Comparison of ENCODE assay signal across 14 mouse cellular contexts in the genomic region with DNA sequence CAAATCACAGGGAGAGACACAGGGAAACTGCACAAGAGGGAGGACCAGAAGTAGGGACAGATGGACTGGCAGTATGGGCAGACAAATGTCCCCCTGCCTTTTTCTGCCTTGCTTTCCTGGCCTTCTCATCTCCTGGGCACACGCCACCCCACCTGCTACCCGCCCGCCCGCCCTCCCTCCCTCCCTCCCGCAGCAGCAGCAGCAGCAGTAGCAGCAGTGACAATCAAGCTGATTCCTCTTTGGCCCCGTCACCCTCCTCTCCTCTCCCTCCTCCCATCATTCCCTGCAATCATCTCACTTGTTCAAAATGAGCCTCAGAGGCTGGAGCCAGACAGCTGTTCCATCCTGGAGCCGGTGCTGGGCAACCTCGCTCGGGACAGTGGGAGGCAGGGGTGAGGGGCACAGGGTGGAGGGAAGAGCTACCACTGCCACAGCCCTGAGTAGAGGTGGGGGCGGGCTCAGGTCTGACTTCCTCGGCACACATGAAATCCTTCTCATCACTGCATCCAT. TPM values are rescaled to one million over a fixed set of nuclear protein-coding genes. Genes with fewer than 3 reads are reported as not detected.
DNase-seq lines count a peak whose midpoint lies in the region; ATAC-seq lines count a peak whose summit lies in the region.
"Had no signal": no experiment of that assay in that cellular context is flagged by ENCODE, and none has a peak within 500 bp of the region (broad histone marks: within the 10 kb centered on the region; RNA-seq: fewer than 3 reads in every experiment).

No protein-coding gene starts in this region.

- no peaks in the 10 kb centered on the region; the same call in 1 of the 2 replicates for H3K9me3 ChIP-seq in embryonic facial prominence, embryonic 11.5 days (replicated peaks; ENCODE audit: control insufficient read depth, low read length)
- peaks cover 3% of the 10 kb centered on the region; the same call in 1 of the 2 replicates for H3K9me3 ChIP-seq in hindbrain, embryonic 10.5 days
- H3K9me3 ChIP-seq in midbrain, embryonic 16.5 days (replicated peaks; ENCODE audit: control insufficient read depth, low read length, poor library complexity, severe bottlenecking), result no peaks in the 10 kb centered on the region
- H3K9me3 ChIP-seq: embryonic facial prominence, embryonic 15.5 days; limb, embryonic 13.5 days had no signal

- H3K9ac ChIP-seq in embryonic facial prominence, embryonic 11.5 days (replicated peaks; ENCODE audit: low read length), result no peak overlapping the region
- H3K9ac ChIP-seq in midbrain, embryonic 16.5 days (ENCODE audit: low read depth, low read length), result peak overlapping the region; percentile 5; the same call in 1 of the 2 replicates
- H3K9ac ChIP-seq: embryonic facial prominence, embryonic 15.5 days; limb, embryonic 13.5 days had no signal

- 52% methylated on average over 11 of the region's 11 CpGs for WGBS in embryonic facial prominence, embryonic 11.5 days
- 36% methylated on average over 11 of the region's 11 CpGs for WGBS in hindbrain, embryonic 10.5 days
- 21% methylated on average over 6 of the region's 11 CpGs for whole genome bisulfite sequencing in midbrain, embryonic 16.5 days

- no peak overlapping the region for H3K27ac ChIP-seq in embryonic facial prominence, embryonic 11.5 days (replicated peaks; ENCODE audit: low read depth, low read length)
- peak overlapping the region; percentile 80 for H3K27ac ChIP-seq in hindbrain, embryonic 10.5 days
- peak overlapping the region; percentile 13; the same call in 1 of the 2 replicates for H3K27ac ChIP-seq in midbrain, embryonic 16.5 days (ENCODE audit: low read length)
- H3K27ac ChIP-seq: embryonic facial prominence, embryonic 15.5 days; kidney, postnatal 0 days; limb, embryonic 13.5 days had no signal

- no peaks in the 10 kb centered on the region for H3K36me3 ChIP-seq in embryonic facial prominence, embryonic 11.5 days (replicated peaks; ENCODE audit: control insufficient read depth, insufficient read depth, low read depth, low read length)
- H3K36me3 ChIP-seq in hindbrain, embryonic 10.5 days, result peaks cover 53% of the 10 kb centered on the region
- H3K36me3 ChIP-seq in midbrain, embryonic 16.5 days (ENCODE audit: control insufficient read depth, insufficient read depth, low read length), result no peaks in the 10 kb centered on the region
- H3K36me3 ChIP-seq: embryonic facial prominence, embryonic 15.5 days; limb, embryonic 13.5 days had no signal

- peak; percentile 83 for ATAC-seq in embryonic facial prominence, embryonic 11.5 days (replicated peaks; ENCODE audit: insufficient number of reproducible peaks, low FRiP score, low TSS enrichment, low read depth)
- peak; percentile 59 for ATAC-seq in midbrain, embryonic 16.5 days
- ATAC-seq: lung, postnatal 0 days had no signal

- no peak overlapping the region for H3K4me2 ChIP-seq in embryonic facial prominence, embryonic 11.5 days (ENCODE audit: low read depth, low read length)
- no peak overlapping the region for H3K4me2 ChIP-seq in midbrain, embryonic 16.5 days (ENCODE audit: low read length)
- H3K4me2 ChIP-seq: embryonic facial prominence, embryonic 15.5 days; limb, embryonic 13.5 days had no signal

- no peaks in the 10 kb centered on the region for H3K27me3 ChIP-seq in embryonic facial prominence, embryonic 11.5 days (ENCODE audit: control insufficient read depth, insufficient read depth, low read length)
- H3K27me3 ChIP-seq in hindbrain, embryonic 10.5 days (ENCODE audit: insufficient read depth, poor library complexity, severe bottlenecking), result no peaks in the 10 kb centered on the region
- no peaks in the 10 kb centered on the region for H3K27me3 ChIP-seq in midbrain, embryonic 16.5 days (ENCODE audit: control insufficient read depth, insufficient read depth, low read depth, low read length)
- H3K27me3 ChIP-seq: embryonic facial prominence, embryonic 15.5 days had no signal

- DNase-seq in layer of hippocampus, adult 9-11 months, result peak; percentile 48
- DNase-seq in layer of hippocampus, adult 11-12 months (ENCODE audit: low spot score), result no peak
- no peak for DNase-seq in embryonic facial prominence, embryonic 11.5 days (ENCODE audit: low spot score)
- DNase-seq in hindbrain, embryonic 10.5 days (ENCODE audit: low spot score), result peak; percentile 47
- DNase-seq in gastrocnemius, postnatal 10 days, result no peak
- no peak for DNase-seq in heart, adult 18-20 months
- no peak for DNase-seq in cerebellum, adult 18-20 months
- DNase-seq: thymus, adult 18-20 months had no signal

- no peaks in the 10 kb centered on the region for H3K4me1 ChIP-seq in embryonic facial prominence, embryonic 11.5 days (ENCODE audit: control insufficient read depth, insufficient read depth, low read length)
- H3K4me1 ChIP-seq in hindbrain, embryonic 10.5 days (replicated peaks), result peaks cover 19% of the 10 kb centered on the region
- H3K4me1 ChIP-seq in midbrain, embryonic 16.5 days (ENCODE audit: control insufficient read depth, insufficient read depth, low read length), result peaks cover 10% of the 10 kb centered on the region
- H3K4me1 ChIP-seq: embryonic facial prominence, embryonic 15.5 days; limb, embryonic 13.5 days had no signal

- H3K4me3 ChIP-seq in embryonic facial prominence, embryonic 11.5 days (ENCODE audit: low read depth, low read length), result no peak overlapping the region
- no peak overlapping the region; the same call in 1 of the 2 replicates for H3K4me3 ChIP-seq in hindbrain, embryonic 10.5 days
- no peak overlapping the region for H3K4me3 ChIP-seq in midbrain, embryonic 16.5 days (ENCODE audit: low read depth, low read length)
- H3K4me3 ChIP-seq: embryonic facial prominence, embryonic 15.5 days; limb, embryonic 13.5 days had no signal

RNA-seq across cellular contexts. Expression of a gene that starts 32.6 kb away (rescaled TPM):
- 11.0 and 13.9 TPM in 2 replicates for polyA plus RNA-seq in embryonic facial prominence, embryonic 11.5 days (2014; fragmentation: Nextera tagmentation; extraction: Ambion mirVana)
- polyA plus RNA-seq in hindbrain, embryonic 10.5 days (2016; fragmentation: Nextera tagmentation; extraction: Ambion mirVana), result 46.9 and 76.4 TPM in 2 replicates
- polyA plus RNA-seq in midbrain, embryonic 16.5 days (2015; fragmentation: Nextera tagmentation; extraction: Ambion mirVana), result 225 and 251 TPM in 2 replicates
- under 1 TPM; 0.52 TPM for total RNA-seq in gastrocnemius, postnatal 10 days (2021)
- under 1 TPM in 1 of 2 experiments, not detected in 1; 0.31 TPM for total RNA-seq in heart, adult 18-20 months (2021)
- total RNA-seq: hematopoietic stem cell, adult 5-6 weeks had no signal

Comparison
In these comparisons a context has a peak if more than half of its experiments do, and no peak if none do; other contexts are left out.
1. DNase-seq: peak in layer of hippocampus, adult 9-11 months (single experiment) and hindbrain, embryonic 10.5 days (single experiment); none in layer of hippocampus, adult 11-12 months (single experiment), embryonic facial prominence, embryonic 11.5 days (single experiment), gastrocnemius, postnatal 10 days (single experiment), heart, adult 18-20 months (0 of 2) and cerebellum, adult 18-20 months (0 of 2).